Mouse (Mus musculus) hindbrain, embryonic 14.5 days (tissue): ENCODE measurements around the gene Nipal1. TPM values are rescaled to one million over a fixed set of nuclear protein-coding genes. Genes with fewer than 3 reads are reported as not detected.

Experiments
- ATAC-seq: fragments of 200-750 bp; cut with Nextera tagmentation; 2 replicates; pipeline ENCODE4 v1.8.0; 2017; ENCODE audit warnings: moderate number of reproducible peaks, mild to moderate bottlenecking, moderate TSS enrichment, moderate library complexity; ENCODE audit not compliant: low FRiP score
- DNase-seq: peaks from one replicate; pipeline ENCODE4 v3.0.0-alpha.2; 2015; ENCODE audit warnings: low spot score
- H3K27ac ChIP-seq: fragments of 300-500 bp; sonication (generic); 2 replicates; pipeline ENCODE4 v1.5.1; 2014; ENCODE audit warnings: mild to moderate bottlenecking, moderate library complexity
- H3K27me3 ChIP-seq: fragments of 300-500 bp; sonication (generic); 2 replicates; pipeline ENCODE4 v1.6.1; 2014; ENCODE audit warnings: mild to moderate bottlenecking, low read length, mixed read lengths; ENCODE audit not compliant: control insufficient read depth, insufficient read depth
- H3K36me3 ChIP-seq: fragments of 300-500 bp; sonication (generic); replicated peaks from 2 replicates; pipeline ENCODE4 v1.6.1; 2014; ENCODE audit not compliant: control insufficient read depth, insufficient read depth
- H3K4me1 ChIP-seq: fragments of 300-500 bp; sonication (generic); replicated peaks from 2 replicates; pipeline ENCODE4 v1.6.1; 2014; ENCODE audit warnings: antibody characterized with exemption, low read length, mixed read lengths; ENCODE audit not compliant: control insufficient read depth, insufficient read depth
- H3K4me2 ChIP-seq: fragments of 300-500 bp; sonication (generic); replicated peaks from 2 replicates; pipeline ENCODE4 v1.6.1; 2014; ENCODE audit warnings: mild to moderate bottlenecking, moderate library complexity
- H3K4me3 ChIP-seq: fragments of 300-500 bp; sonication (generic); replicated peaks from 2 replicates; pipeline ENCODE4 v1.5.1; 2014; ENCODE audit warnings: mild to moderate bottlenecking, low read length
- H3K9ac ChIP-seq: fragments of 300-500 bp; sonication (generic); 2 replicates; pipeline ENCODE4 v1.6.1; 2014
- H3K9me3 ChIP-seq: fragments of 300-500 bp; sonication (generic); 2 replicates; pipeline ENCODE4 v1.6.1; 2016; ENCODE audit warnings: low read length; ENCODE audit not compliant: control insufficient read depth
- WGBS: fragments of 180-500 bp; shearing (Covaris S2); extraction: QIAGEN DNeasy Blood & Tissue Kit; methylation state at CpG from one replicate; pipeline ENCODE4 v1.1.7; 2014; 5-methylcytosine and 5-hydroxymethylcytosine counted together
- polyA plus RNA-seq: library from polyadenylated mRNA; unstranded; fragments of >200 nt; fragmentation: Nextera tagmentation; extraction: Ambion mirVana; gene quantifications from 2 replicates; pipeline ENCODE4 v1.2.1, GENCODE M21; 2014

Nipal1 gene
- polyA plus RNA-seq, 1 experiment from 2014 or later = 0.76 TPM

DNA sequence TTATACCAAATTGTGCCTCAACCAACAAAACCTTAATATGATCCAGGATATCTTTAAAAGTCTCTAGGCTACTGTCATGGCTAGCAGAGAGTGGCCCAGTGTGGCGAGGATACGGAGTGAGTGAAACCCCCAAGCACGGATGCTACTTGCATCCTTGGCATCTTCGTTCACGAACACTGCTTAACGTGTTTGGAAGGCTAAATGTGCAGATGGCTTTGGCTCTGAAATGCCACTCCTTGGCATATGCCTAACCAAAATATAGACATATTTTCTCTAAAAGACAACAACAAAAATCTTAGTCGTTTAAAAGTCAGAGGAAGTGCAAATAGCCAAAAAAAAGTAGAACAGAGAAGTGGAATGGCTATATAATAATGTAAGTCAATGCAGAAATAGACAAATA lies 42.0 kb downstream of the Nipal1 start:
- 94% methylated on average over 7 of the region's 7 CpGs for WGBS
- no peak overlapping the region for H3K27ac ChIP-seq
- no peaks in the 10 kb centered on the region for H3K9me3 ChIP-seq
- H3K36me3 ChIP-seq = no peaks in the 10 kb centered on the region
- H3K4me2 ChIP-seq = no peak overlapping the region
- no peak overlapping the region for H3K4me3 ChIP-seq
- ATAC-seq = no peak
- no peaks in the 10 kb centered on the region for H3K27me3 ChIP-seq
- no peak overlapping the region for H3K9ac ChIP-seq
- H3K4me1 ChIP-seq = no peaks in the 10 kb centered on the region
- DNase-seq = no peak

- H3K27ac ChIP-seq = no peak overlapping the region
- H3K4me1 ChIP-seq = no peaks in the 10 kb centered on the region
- no peaks in the 10 kb centered on the region for H3K36me3 ChIP-seq
- DNase-seq (no peak), ATAC-seq (no peak)
- no peaks in the 10 kb centered on the region for H3K9me3 ChIP-seq
- no peak overlapping the region for H3K9ac ChIP-seq
- no peak overlapping the region for H3K4me3 ChIP-seq
- H3K4me2 ChIP-seq = no peak overlapping the region
- no peaks in the 10 kb centered on the region for H3K27me3 ChIP-seq
- WGBS = 80% methylated on average over 5 of the region's 5 CpGs
Measured at GRCm38 (mm10) chr5:72690516-72690915, 42.9 kb downstream of the Nipal1 start.

DNA sequence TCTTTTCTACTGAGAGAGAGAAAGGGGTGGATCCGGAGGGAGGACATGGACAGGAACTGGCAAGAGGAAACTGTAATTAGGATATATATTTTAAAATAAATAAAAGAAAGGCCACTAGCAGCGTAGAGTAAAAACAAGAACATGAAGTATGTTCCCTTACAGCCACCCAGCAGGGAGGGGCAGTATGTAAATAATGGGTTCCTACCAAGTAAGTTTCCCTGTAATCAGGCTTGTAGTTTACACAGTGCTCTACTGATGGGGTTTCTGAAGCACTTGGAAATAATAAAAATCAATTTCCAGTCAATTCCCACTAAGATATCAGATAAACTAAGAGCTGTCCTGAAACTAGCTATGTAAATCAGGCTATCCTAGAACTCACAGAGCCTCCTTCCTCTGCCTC lies 47.1 kb downstream of the Nipal1 start:
- H3K4me3 ChIP-seq = no peak overlapping the region
- H3K9me3 ChIP-seq = no peaks in the 10 kb centered on the region
- H3K36me3 ChIP-seq = no peaks in the 10 kb centered on the region
- H3K27ac ChIP-seq = no peak overlapping the region
- DNase-seq (no peak), ATAC-seq (no peak)
- no peak overlapping the region for H3K4me2 ChIP-seq
- WGBS = 89% methylated on average over 2 of the region's 2 CpGs
- no peak overlapping the region for H3K9ac ChIP-seq
- no peaks in the 10 kb centered on the region for H3K27me3 ChIP-seq
- no peaks in the 10 kb centered on the region for H3K4me1 ChIP-seq

- DNase-seq (no peak), ATAC-seq (no peak)
- H3K27ac ChIP-seq = no peak overlapping the region
- H3K9me3 ChIP-seq = no peaks in the 10 kb centered on the region
- H3K4me3 ChIP-seq = no peak overlapping the region
- no peak overlapping the region for H3K9ac ChIP-seq
- no peaks in the 10 kb centered on the region for H3K4me1 ChIP-seq
- no peaks in the 10 kb centered on the region for H3K36me3 ChIP-seq
- 64% methylated on average over 13 of the region's 13 CpGs for WGBS
- H3K4me2 ChIP-seq = no peak overlapping the region
- H3K27me3 ChIP-seq = no peaks in the 10 kb centered on the region
Measured at GRCm38 (mm10) chr5:72696491-72696890, 48.9 kb downstream of the Nipal1 start.

GRCm38 (mm10) chr5:72698343-72698742 lies 50.7 kb downstream of the Nipal1 start:
- Histone ChIP-seq H3K4me1 (no peaks in the 10 kb centered on the region), H3K27ac (no peak overlapping the region), H3K9me3 (no peaks in the 10 kb centered on the region), H3K36me3 (no peaks in the 10 kb centered on the region), H3K9ac (no peak overlapping the region), H3K4me3 (no peak overlapping the region), H3K27me3 (no peaks in the 10 kb centered on the region), H3K4me2 (no peak overlapping the region)
- ATAC-seq = peak; percentile 43; the same call in 1 of the 2 replicates
- 67% methylated on average over 3 of the region's 3 CpGs for WGBS
- peak; percentile 41 for DNase-seq

DNA sequence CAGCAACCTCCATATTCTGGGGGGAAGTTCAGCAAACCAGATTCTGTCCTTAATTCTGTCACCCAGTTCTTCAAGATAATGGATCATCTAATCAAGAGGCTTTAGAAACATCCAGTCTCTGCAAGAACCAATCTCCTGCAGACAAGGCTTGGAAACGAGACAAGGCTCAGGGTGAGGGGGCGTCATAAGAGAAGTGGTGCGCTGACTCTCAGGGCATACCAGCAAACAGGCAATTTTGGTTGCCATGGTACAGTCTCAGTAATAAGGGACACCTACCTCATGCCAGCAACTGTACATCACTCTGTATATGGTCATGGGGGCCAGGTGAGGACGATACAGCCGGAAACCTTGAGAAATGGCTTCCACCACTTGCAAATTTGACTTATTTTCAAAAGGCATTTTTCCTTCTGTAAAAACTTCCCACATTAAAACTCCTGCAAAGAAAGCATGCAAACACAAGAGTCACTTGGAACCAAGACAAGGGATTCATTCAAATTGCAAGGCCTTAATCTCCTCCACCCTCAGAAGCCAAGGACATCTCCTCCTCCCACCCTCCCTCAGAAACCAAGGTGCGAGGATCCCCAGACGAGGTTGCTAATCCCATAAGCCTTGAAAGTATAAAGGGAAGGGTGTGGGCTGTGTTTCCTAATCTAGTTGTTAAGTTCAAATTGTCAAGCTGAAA lies 51.4 kb downstream of the Nipal1 start:
- DNase-seq = no peak
- Histone ChIP-seq H3K9me3 (no peaks in the 10 kb centered on the region), H3K36me3 (no peaks in the 10 kb centered on the region), H3K4me2 (no peak overlapping the region), H3K27me3 (no peaks in the 10 kb centered on the region), H3K27ac (no peak overlapping the region), H3K4me1 (no peaks in the 10 kb centered on the region), H3K4me3 (no peak overlapping the region), H3K9ac (no peak overlapping the region)
- WGBS = 64% methylated on average over 7 of the region's 7 CpGs
- ATAC-seq = peak; percentile 46; the same call in 1 of the 2 replicates

DNA sequence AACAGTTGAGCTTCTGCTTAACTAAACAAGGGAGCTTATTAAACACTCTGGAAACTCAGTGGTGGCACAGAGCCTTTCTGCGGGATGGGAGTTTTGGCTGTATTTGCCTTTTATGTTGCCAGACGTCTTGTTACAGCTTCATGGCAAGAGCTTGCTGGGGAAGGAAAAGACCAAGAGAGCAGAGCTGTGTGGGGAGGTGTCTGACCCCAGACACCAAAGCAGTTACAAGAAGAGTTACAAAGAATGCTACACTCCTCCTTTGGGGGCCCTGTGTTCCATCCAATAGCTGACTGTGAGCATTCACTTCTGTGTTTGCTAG lies 51.9 kb downstream of the Nipal1 start:
- Histone ChIP-seq H3K27ac (no peak overlapping the region), H3K36me3 (no peaks in the 10 kb centered on the region), H3K4me2 (no peak overlapping the region), H3K9me3 (no peaks in the 10 kb centered on the region), H3K9ac (no peak overlapping the region), H3K27me3 (no peaks in the 10 kb centered on the region), H3K4me3 (no peak overlapping the region), H3K4me1 (no peaks in the 10 kb centered on the region)
- ATAC-seq (no peak), DNase-seq (no peak)
- WGBS = 53% methylated on average over 2 of the region's 2 CpGs

GRCm38 (mm10) chr5:72702202-72702601 lies 54.6 kb downstream of the Nipal1 start:
- ATAC-seq (no peak), DNase-seq (no peak)
- Histone ChIP-seq H3K4me3 (no peak overlapping the region), H3K4me1 (no peaks in the 10 kb centered on the region), H3K36me3 (no peaks in the 10 kb centered on the region), H3K4me2 (no peak overlapping the region), H3K9ac (no peak overlapping the region), H3K27ac (no peak overlapping the region), H3K27me3 (no peaks in the 10 kb centered on the region), H3K9me3 (peaks cover 3% of the 10 kb centered on the region; the same call in 1 of the 2 replicates)

DNA sequence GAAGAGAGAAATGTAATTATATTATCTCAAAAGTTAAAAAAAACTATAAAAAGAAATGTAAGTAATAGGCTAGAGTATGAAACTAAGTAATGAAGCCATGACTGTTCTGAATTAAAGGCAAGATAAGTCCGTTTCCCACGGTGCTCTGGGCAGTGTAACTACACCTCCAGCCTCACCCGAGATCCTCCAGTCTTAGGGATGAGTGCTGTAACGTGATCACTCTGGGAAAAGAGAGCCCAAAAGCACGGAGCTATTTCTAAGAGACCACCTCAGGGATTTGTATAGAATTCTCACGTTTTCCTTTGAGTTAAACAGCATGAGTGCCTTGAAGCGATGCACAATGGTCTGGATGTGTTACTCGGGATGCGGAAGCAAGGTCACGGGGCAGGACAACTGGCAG lies 58.5 kb downstream of the Nipal1 start:
- DNase-seq (no peak), ATAC-seq (no peak)
- H3K4me1 ChIP-seq = no peaks in the 10 kb centered on the region
- peaks cover 3% of the 10 kb centered on the region; the same call in 1 of the 2 replicates for H3K9me3 ChIP-seq
- H3K4me3 ChIP-seq = no peak overlapping the region
- WGBS = 49% methylated on average over 10 of the region's 10 CpGs
- H3K9ac ChIP-seq = no peak overlapping the region
- H3K27me3 ChIP-seq = no peaks in the 10 kb centered on the region
- H3K4me2 ChIP-seq = no peak overlapping the region
- H3K36me3 ChIP-seq = no peaks in the 10 kb centered on the region
- H3K27ac ChIP-seq = no peak overlapping the region

- H3K27me3 ChIP-seq = no peaks in the 10 kb centered on the region
- ATAC-seq (no peak), DNase-seq (no peak)
- H3K9ac ChIP-seq = no peak overlapping the region
- no peak overlapping the region for H3K4me3 ChIP-seq
- peaks cover 3% of the 10 kb centered on the region; the same call in 1 of the 2 replicates for H3K9me3 ChIP-seq
- H3K36me3 ChIP-seq = no peaks in the 10 kb centered on the region
- no peak overlapping the region for H3K27ac ChIP-seq
- no peaks in the 10 kb centered on the region for H3K4me1 ChIP-seq
- no peak overlapping the region for H3K4me2 ChIP-seq
- WGBS = 69% methylated on average over 10 of the region's 10 CpGs
Measured at GRCm38 (mm10) chr5:72706722-72707121, 59.1 kb downstream of the Nipal1 start.
